8 mouse cellular contexts compared by ENCODE assay signal in genomic region chr11:6365885-6366284, GRCm38 (mm10). TPM values are rescaled to one million over a fixed set of nuclear protein-coding genes. Genes with fewer than 3 reads are reported as not detected.
A peak's percentile ranks its signal among the peaks of the same experiment; 100 is the strongest.
DNase-seq lines count a peak whose midpoint lies in the region; ATAC-seq and TF ChIP-seq lines count a peak whose summit lies in the region.

No protein-coding gene starts in this region.

- H3K36me3 ChIP-seq in embryonic facial prominence, embryonic 11.5 days (replicated peaks; ENCODE audit: control insufficient read depth, insufficient read depth, low read depth, low read length) = no peaks in the 10 kb centered on the region
- no peaks in the 10 kb centered on the region for H3K36me3 ChIP-seq in kidney, adult 2 months (ENCODE audit: control insufficient read depth, insufficient read depth, low read length)
- H3K36me3 ChIP-seq in limb, embryonic 13.5 days = no peaks in the 10 kb centered on the region
- H3K36me3 ChIP-seq in midbrain, embryonic 14.5 days (ENCODE audit: control insufficient read depth, insufficient read depth, low read length) = no peaks in the 10 kb centered on the region

- TF ChIP-seq CTCF in kidney, adult 2 months (conservative IDR thresholded peaks at IDR 0.05; ENCODE audit: insufficient read depth, insufficient read length, low read depth, low read length) = peak; percentile 89

- no peaks in the 10 kb centered on the region for H3K4me1 ChIP-seq in embryonic facial prominence, embryonic 11.5 days (ENCODE audit: control insufficient read depth, insufficient read depth, low read length)
- no peaks in the 10 kb centered on the region for H3K4me1 ChIP-seq in kidney, adult 2 months (ENCODE audit: control insufficient read depth, insufficient read depth, low read length)
- H3K4me1 ChIP-seq in limb, embryonic 13.5 days = peaks cover 8% of the 10 kb centered on the region; the same call in 1 of the 2 replicates
- H3K4me1 ChIP-seq in midbrain, embryonic 14.5 days (ENCODE audit: control insufficient read depth, insufficient read depth, low read length) = no peaks in the 10 kb centered on the region

- no peak overlapping the region for H3K4me3 ChIP-seq in embryonic facial prominence, embryonic 11.5 days (ENCODE audit: low read depth, low read length)
- no peak overlapping the region for H3K4me3 ChIP-seq in kidney, adult 2 months (ENCODE audit: insufficient read depth, low read depth, low read length)
- H3K4me3 ChIP-seq in limb, embryonic 13.5 days = no peak overlapping the region
- H3K4me3 ChIP-seq in midbrain, embryonic 14.5 days (replicated peaks; ENCODE audit: low read depth, low read length) = no peak overlapping the region

- peak; percentile 12 for TF ChIP-seq POLR2A in kidney, adult 2 months (IDR thresholded peaks at IDR 0.05; ENCODE audit: low read depth, low read length)

- peak; percentile 68; the same call in 1 of the 2 replicates for ATAC-seq in embryonic facial prominence, embryonic 11.5 days (replicated peaks; ENCODE audit: insufficient number of reproducible peaks, low FRiP score, low TSS enrichment, low read depth)
- peak; percentile 64 for ATAC-seq in limb, embryonic 13.5 days (ENCODE audit: low FRiP score, low read depth)
- peak; percentile 53; the same call in 1 of the 2 replicates for ATAC-seq in midbrain, embryonic 14.5 days (ENCODE audit: low FRiP score, low TSS enrichment)

- 22% methylated on average over 11 of the region's 11 CpGs for WGBS in embryonic facial prominence, embryonic 11.5 days
- 16% methylated on average over 11 of the region's 11 CpGs for WGBS in kidney, adult 2 months
- WGBS in limb, embryonic 13.5 days = 17% methylated on average over 11 of the region's 11 CpGs
- WGBS in midbrain, embryonic 14.5 days = 27% methylated on average over 11 of the region's 11 CpGs

- H3K27me3 ChIP-seq in embryonic facial prominence, embryonic 11.5 days (ENCODE audit: control insufficient read depth, insufficient read depth, low read length) = no peaks in the 10 kb centered on the region
- H3K27me3 ChIP-seq in kidney, adult 2 months (replicated peaks; ENCODE audit: control insufficient read depth, insufficient read depth, low read length) = no peaks in the 10 kb centered on the region
- H3K27me3 ChIP-seq in limb, embryonic 13.5 days = no peaks in the 10 kb centered on the region
- H3K27me3 ChIP-seq in midbrain, embryonic 14.5 days (ENCODE audit: control insufficient read depth, insufficient read depth, low read length) = no peaks in the 10 kb centered on the region

- peak; percentile 77 for DNase-seq in urinary bladder, postnatal 14 days (ENCODE audit: low spot score)
- DNase-seq in urinary bladder, adult 2 months (ENCODE audit: low spot score) = no peak
- DNase-seq in embryonic facial prominence, embryonic 11.5 days (ENCODE audit: low spot score) = peak; percentile 81
- DNase-seq in heart, adult 8-10 months (ENCODE audit: low spot score) = peak; percentile 84
- DNase-seq in kidney, adult 2 months = peak; percentile 87
- peak; percentile 81 for DNase-seq in midbrain, embryonic 14.5 days
- peak; percentile 64 for DNase-seq in spleen, adult 12 weeks (ENCODE audit: low spot score)

- no peak overlapping the region for H3K9ac ChIP-seq in embryonic facial prominence, embryonic 11.5 days (replicated peaks; ENCODE audit: low read length)
- no peak overlapping the region for H3K9ac ChIP-seq in limb, embryonic 13.5 days
- H3K9ac ChIP-seq in midbrain, embryonic 14.5 days (replicated peaks; ENCODE audit: low read length) = no peak overlapping the region

- H3K4me2 ChIP-seq in embryonic facial prominence, embryonic 11.5 days (ENCODE audit: low read depth, low read length) = no peak overlapping the region
- H3K4me2 ChIP-seq in limb, embryonic 13.5 days (replicated peaks) = 0 out of 2 replicates have a peak overlapping the region, but pooled peaks have one; percentile 23
- no peak overlapping the region for H3K4me2 ChIP-seq in midbrain, embryonic 14.5 days (ENCODE audit: low read length)

- H3K27ac ChIP-seq in embryonic facial prominence, embryonic 11.5 days (replicated peaks; ENCODE audit: low read depth, low read length) = no peak overlapping the region
- H3K27ac ChIP-seq in kidney, adult 2 months (ENCODE audit: insufficient read depth, low read depth, low read length) = peak overlapping the region; percentile 6; the same call in 1 of the 2 replicates
- no peak overlapping the region for H3K27ac ChIP-seq in limb, embryonic 13.5 days
- no peak overlapping the region for H3K27ac ChIP-seq in midbrain, embryonic 14.5 days (replicated peaks; ENCODE audit: low read depth, low read length)

- H3K9me3 ChIP-seq in embryonic facial prominence, embryonic 11.5 days (replicated peaks; ENCODE audit: control insufficient read depth, low read length) = no peaks in the 10 kb centered on the region
- no peaks in the 10 kb centered on the region for H3K9me3 ChIP-seq in limb, embryonic 13.5 days
- H3K9me3 ChIP-seq in midbrain, embryonic 14.5 days (ENCODE audit: control insufficient read depth, low read length) = no peaks in the 10 kb centered on the region

RNA-seq across cellular contexts. Expression of gene Zmiz2, which starts 23.0 kb away (rescaled TPM):
- 12.4 and 33.6 TPM in 2 replicates for polyA plus RNA-seq in urinary bladder, adult 2 months (2012; rRNA removed)
- polyA plus RNA-seq in embryonic facial prominence, embryonic 11.5 days (2014; fragmentation: Nextera tagmentation; extraction: Ambion mirVana) = 9.0 and 9.6 TPM in 2 replicates
- total RNA-seq in heart, adult 8-10 months (2022) = 10 to 100 TPM; 37.1 to 38.7 (median 37.5) TPM
- polyA plus RNA-seq in kidney, adult 2 months (2012; rRNA removed) = 47.7 and 53.7 TPM in 2 replicates
- polyA plus RNA-seq in limb, embryonic 13.5 days (2015; fragmentation: Nextera tagmentation; extraction: Ambion mirVana) = 10.1 and 10.3 TPM in 2 replicates
- polyA plus RNA-seq in midbrain, embryonic 14.5 days (2014; fragmentation: Nextera tagmentation; extraction: Ambion mirVana) = 41.6 and 42.6 TPM in 2 replicates

RNA-seq across cellular contexts. Expression of gene Ppia, which starts 49.4 kb away (rescaled TPM):
- polyA plus RNA-seq in urinary bladder, adult 2 months (2012; rRNA removed) = 1,961 and 2,442 TPM in 2 replicates
- 5,819 and 6,203 TPM in 2 replicates for polyA plus RNA-seq in embryonic facial prominence, embryonic 11.5 days (2014; fragmentation: Nextera tagmentation; extraction: Ambion mirVana)
- 100 to 1,000 TPM; 262 to 310 (median 280) TPM for total RNA-seq in heart, adult 8-10 months (2022)
- polyA plus RNA-seq in kidney, adult 2 months (2012; rRNA removed) = 1,045 and 1,237 TPM in 2 replicates
- polyA plus RNA-seq in limb, embryonic 13.5 days (2015; fragmentation: Nextera tagmentation; extraction: Ambion mirVana) = 4,950 and 5,155 TPM in 2 replicates
- polyA plus RNA-seq in midbrain, embryonic 14.5 days (2014; fragmentation: Nextera tagmentation; extraction: Ambion mirVana) = 3,781 and 4,177 TPM in 2 replicates
